Mouse (Mus musculus): ENCODE measurements at regions not wholly inside any gene's neighbourhood (a gene's known extent, or its start where the extent isn't known, plus 50 kb on each side); places are given as distances from the start of the nearest gene placed in this dataset.
"Not testable (repeated sequence)": the region's sequence is repeated elsewhere in the genome, so short reads cannot be mapped to it uniquely, and the experiment has no call there.

DNA sequence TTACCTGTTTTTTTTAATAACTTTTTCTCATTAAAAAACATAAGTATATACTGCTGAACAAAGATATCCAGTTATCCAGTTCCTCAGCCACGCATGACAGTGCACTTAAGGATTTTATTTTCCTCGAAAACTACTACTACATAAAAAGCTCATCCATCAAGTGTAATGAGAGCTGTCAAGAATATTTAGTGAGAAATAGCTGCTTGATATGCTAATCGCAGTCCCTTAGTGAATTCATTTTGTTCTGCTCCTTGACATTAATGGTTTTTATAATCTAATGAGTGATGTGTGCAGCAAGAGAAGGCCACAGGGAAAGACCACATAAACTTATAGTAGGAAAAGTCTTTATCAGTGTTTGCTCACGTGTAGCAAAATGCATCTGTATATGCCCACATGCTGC is 754.0 kb upstream of the Slc39a10 start:
- no peak for ATAC-seq (ENCODE audit: poor library complexity, severe bottlenecking)

DNA sequence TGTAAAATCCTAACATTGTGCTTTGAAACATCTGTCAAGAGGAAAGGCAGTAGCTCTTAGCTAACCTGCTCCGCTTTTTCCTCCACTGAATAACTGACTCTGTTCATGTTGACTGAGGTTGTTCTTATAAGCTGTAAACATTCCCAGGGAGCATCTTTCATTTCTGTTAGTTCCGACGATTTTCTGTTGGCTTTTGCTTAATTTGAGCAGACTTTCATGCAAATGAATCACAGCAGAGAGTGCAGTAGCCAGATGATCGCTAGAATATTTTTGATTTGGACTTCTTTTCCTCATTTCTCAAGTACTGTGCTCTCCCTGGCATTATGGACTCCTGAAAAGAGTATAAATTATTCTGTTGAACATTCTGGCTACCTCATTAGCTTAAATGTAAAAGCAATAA is 713.9 kb upstream of the Slc39a10 start:
- ATAC-seq (ENCODE audit: poor library complexity, severe bottlenecking) = no peak

DNA sequence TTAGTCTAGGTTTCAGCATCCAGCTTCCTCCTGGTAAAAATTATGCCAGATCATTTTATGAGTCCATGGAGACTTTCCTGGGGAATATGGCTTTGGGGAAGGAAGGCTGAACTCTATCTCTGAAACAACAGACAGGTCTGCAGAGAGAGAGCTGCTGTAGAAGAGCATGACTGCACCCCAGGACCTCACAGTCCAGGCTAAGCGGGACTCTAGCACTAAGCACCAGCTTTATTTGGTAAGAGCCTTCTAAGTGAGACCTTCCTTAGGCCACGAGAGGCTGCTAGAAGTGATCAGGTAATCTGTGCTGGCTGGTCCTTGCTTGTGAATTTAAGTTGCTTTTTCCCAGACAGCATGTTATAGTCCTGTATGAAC is 711.3 kb upstream of the Slc39a10 start:
- ATAC-seq (ENCODE audit: poor library complexity, severe bottlenecking) = no peak

DNA sequence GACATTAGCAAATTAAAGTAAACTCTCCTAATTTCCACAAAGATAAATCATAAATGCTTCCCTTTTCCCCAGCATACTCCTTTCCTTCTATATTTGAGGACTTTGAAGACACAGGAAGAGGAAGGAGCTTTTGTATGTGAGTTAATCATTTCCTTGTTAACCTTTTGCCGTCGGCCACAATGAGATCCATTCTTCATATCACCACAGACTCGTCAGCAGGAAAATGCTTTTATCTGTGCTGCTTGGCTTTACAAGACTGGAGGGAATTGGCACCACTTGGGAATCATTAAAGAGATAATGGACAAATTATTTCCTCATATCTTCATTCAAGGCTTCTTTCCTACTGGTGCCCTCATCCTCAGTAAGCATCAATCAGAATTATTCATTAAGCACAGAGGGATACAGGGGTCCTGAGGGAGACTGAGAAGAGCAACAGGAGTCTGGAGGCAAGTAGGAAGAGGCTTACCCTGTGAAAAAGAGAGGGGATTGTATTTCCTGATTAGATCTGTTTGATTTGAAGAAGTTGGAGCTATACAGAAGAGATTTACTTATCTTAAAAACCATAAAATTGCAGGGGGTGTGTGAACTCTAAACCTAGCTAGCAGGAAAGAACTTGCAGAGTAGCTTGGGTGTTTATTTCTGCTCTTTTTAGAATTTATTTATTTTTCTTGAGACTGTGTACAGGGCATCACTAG is 710.8 kb upstream of the Slc39a10 start:
- no peak for ATAC-seq (ENCODE audit: poor library complexity, severe bottlenecking)

DNA sequence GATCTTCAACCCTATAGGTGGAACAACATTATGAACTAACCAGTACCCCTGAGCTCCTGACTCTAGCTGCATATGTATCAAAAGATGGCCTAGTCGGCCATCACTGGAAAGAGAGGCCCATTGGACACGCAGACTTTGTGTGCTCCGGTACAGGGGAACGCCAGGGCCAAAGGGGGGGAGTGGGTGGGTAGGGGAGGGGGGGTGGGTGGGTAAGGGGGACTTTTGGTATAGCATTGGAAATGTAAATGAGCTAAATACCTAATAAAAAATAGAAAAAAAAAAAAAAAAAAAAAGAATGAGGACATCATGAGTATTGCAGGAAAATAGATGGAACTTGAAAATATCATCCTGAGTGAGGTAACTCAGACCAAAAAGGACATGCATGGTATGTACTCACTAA is 701.0 kb upstream of the Slc39a10 start:
- not testable (repeated sequence) for ATAC-seq (ENCODE audit: poor library complexity, severe bottlenecking)

DNA sequence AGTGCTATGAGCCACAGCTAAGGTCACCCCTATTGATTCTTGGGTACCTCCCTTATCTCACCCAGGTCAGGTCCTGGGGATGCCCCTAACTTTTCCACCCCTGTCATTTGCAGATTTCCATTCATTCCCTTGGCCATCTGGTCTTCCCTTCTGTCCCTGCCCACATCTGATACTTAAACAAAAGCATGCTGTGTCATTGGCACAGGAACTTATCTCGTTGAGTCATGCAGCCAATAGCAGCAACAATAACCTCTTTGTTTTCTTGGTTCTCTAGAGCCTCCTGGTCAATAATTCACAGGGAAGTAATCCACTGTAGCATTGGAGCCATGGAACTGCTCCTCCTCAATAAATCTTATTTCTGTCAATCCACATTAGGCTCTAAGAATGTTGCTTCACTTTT is 653.0 kb upstream of the Slc39a10 start:
- ATAC-seq (ENCODE audit: poor library complexity, severe bottlenecking) = no peak

DNA sequence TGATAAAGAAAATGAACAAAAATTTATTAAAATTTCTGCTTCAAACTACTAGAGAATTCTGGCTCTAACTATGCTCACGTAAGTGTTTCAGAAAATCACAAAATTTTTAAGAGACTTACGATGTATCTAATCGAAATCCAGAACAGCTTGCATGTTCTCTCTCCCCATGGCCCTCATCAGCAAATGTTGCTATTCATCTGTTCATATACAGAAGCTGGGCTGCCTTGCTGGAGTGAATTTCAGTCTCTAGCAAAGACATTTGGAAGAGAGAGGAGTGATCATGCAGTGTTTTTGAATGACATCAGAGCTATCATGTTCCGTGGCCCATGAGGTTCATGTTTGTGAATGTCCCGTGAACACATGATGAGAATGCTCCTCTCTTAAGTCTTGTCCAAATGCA is 618.8 kb upstream of the Slc39a10 start:
- ATAC-seq (ENCODE audit: poor library complexity, severe bottlenecking) = no peak

DNA sequence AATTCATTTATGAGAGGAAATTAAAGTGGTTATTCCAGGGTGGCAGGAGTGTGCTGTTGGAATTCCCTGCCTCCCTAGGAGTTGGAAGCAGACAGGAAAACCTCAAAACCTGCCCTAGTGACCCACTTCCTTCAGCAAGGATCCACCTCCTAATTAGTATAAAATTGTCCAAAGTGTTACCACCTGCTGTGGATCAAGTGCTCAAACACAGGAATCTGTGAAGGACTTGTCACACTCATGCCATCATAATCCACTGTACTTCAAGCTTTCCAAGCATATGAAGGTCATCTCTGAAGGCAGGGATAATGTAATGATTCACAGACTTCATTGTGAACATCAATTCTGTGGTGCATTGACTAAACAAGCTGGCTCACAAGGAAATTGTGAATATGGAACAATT is 615.1 kb upstream of the Slc39a10 start:
- ATAC-seq (ENCODE audit: poor library complexity, severe bottlenecking) = no peak

DNA sequence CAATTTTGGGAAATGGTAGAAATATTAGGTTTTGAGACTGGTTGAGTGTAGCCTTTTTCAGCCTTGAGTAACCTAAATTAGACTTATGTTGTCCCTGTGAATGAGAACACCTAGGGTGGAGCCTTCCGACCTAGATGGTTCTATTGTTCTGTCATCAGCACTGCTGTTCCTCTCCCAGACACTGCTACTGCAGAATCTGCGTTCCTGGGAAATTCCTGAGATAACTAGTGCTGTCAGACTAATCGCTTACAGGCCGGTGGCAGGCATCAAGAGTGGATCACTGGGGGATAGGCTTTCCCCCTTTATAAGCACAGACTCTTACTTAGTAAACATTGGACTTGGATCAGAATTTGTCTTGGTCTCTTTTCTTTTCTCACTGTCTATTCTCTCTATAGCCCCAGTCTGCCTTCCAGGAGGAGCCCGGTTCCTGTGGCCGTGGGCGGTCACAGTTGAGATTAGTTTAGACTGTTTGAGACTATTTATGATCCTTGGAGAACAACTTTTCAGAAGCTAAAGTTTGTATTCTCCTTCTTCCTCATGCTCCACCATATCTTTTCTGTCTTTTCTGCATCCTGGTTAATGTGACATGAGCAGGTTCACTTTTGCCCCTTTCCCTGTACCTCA is 596.0 kb upstream of the Slc39a10 start:
- no peak for ATAC-seq (ENCODE audit: poor library complexity, severe bottlenecking)

DNA sequence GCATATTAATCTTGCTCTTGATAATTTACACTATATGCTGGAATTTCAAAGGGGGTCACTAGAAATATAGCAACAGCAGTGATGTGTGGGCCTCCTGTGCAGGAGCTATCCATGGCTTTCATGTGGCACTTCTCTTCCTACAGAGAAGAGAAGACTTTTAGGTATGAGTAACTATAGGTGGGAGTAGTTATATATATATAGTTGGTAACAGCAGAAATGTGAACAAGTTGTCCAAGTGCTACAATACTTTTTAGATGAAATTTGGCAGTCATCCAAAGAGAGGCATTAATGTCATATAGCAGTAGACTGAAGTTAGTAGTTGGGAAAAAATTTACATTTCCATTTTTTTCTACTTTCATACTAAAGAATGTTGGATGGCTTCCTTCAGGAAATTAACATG is 593.4 kb upstream of the Slc39a10 start:
- no peak for ATAC-seq (ENCODE audit: poor library complexity, severe bottlenecking)

DNA sequence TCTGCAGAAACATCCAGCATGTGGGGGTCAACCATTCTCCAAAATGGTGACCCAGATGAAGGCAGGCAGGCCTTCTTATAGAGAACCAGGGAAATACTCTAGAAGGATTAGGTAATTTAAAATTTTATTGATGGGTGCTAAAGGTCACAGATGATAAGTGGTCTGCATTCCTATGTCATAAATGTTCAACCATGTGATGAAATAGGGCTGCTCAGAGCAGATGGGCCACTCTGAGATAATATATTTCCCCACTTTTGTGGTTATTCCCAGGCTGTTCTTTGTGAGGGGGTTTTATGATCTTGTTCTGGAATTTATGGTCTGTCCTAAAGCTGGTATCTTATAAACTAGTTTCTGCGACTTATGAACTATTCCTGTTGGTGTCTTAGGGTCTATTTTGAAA is 586.4 kb upstream of the Slc39a10 start:
- no peak for ATAC-seq (ENCODE audit: poor library complexity, severe bottlenecking)

DNA sequence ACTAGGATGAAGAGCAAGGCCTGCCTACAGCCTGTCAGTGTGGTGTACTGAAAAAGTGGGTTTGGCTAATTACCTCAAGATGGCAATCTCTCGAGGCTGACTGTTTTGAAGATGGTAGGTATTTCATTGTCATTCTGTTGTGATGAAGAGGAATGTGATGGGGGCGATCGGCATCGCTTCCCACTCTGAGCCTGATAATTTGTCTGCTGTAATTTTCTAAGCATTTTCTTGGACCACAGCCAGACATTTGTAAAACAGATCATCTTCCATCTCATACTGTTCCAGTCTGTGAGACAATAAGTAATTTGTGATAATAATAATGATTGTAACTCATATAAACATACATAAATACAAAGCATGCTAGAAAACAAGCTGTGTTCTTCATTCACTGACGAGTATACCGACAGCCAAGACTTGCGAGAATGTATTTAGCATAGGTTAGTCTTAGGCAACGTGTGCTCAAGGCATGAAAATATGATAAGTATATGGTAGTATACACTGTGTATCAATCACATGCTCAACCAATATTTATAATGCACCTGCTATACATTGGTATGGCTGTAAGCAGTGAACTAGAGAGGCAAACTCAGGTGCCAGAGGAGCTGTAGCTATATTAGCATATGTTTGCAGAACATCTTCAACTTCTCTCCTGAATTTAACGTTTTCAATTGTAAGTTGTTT is 574.1 kb upstream of the Slc39a10 start:
- no peak for ATAC-seq (ENCODE audit: poor library complexity, severe bottlenecking)

DNA sequence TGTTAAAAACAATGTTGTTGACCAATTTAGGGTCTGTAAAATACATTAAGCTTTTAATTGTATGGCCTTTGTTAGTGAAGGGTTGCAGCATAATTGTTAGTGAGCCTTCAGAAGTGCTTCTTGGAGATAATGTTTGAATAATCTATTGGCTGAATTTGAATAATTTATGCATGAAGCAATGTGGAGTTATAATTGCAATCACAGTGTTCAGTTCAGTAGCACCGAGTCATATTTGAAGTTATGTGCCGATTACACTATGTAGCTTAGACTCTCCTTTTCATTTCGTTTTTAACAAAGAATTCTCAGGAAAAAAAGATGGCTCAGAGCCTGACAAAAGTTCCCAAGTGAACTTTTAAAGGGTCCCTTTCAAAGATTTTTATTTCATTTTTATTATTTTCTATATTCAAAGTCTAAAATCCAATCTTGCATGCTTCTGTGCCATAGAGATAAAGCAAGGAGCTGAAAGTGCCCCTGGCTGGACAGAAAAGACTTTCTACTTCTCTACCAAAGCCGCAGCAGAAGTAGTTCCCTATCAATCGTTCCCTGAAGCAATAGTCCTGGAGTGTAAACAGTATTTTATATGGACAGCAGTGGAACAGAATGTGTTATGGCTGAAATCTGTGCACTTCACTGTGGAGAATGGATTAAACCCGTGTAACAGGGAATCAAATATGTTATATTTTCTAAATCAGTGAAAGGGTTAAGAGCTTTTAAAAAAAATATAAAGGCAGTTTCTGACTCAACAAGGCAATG is 556.3 kb upstream of the Slc39a10 start:
- ATAC-seq (ENCODE audit: poor library complexity, severe bottlenecking) = no peak

DNA sequence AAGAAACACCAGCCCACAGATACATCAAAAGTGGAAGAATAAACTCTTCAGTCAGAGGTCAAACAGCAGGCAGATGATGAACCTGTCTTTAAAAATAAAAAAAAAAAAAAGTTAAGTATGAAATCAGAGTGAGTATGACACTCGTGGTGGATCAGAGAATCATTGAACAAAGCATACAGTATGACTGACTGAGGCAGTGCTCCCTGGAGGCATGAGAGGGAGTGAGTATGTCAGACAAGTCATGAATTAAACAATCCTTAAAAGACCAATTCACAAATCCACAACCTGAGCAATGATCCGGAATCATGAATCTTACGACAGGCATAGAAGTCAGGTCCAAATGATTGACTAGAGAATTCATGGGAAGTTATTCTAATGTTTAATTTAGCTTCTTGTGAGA is 555.4 kb upstream of the Slc39a10 start:
- no peak for ATAC-seq (ENCODE audit: poor library complexity, severe bottlenecking)

DNA sequence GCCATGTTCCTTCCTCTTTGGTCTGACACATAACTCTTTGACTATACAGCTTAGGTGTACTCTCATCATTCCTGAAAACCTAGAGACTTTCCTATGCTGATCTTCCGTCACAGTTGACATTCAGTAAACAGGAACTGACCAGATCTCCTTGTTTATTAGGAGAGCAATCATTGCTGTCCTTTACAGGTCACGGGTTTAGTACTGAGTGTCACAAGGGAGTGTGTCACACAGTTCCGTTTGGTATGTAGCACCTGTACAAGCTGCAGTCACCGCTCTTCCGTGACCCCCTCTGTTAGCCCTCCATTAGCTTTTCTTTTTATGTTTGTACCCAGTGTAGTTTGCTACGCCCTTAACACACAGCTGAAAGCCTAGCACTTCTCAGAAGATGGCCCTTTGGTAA is 553.4 kb upstream of the Slc39a10 start:
- ATAC-seq (ENCODE audit: poor library complexity, severe bottlenecking) = no peak

DNA sequence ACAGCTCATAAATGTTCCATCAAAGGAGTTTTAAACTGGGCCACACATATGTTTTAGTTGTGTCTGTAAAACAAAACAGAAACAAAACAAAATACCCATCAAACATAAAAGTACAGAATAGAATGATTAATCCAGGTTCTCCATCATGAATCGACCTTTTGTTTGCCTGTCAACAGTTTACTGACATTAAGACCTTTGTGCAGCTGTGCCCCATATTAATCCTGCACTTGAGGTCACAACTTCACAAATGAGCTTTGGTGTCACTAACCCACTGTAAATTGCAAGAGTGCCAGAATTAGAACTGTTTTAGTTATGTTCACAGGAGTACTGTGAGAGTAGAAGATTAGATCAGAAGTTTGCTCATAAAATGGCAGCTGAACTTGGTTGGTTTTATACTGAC is 540.2 kb upstream of the Slc39a10 start:
- no peak for ATAC-seq (ENCODE audit: poor library complexity, severe bottlenecking)

DNA sequence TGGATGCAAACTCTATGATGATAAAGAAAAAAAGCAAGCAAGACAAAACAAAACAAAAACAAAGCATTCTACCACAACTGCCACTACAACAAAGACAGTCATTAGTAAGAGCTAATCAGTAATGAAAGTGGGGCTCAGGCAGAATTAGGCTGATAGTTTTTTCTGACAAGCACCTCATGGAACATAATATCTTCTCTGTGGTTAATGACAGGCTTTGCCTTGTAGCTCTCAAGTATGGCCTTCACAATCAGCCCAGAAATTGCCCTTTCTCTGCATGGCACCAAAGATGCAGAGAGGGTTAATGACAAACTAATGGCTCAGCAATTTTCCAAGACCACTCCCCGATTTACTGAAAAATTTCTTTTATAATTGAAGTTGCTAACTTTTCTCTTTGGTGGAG is 512.5 kb upstream of the Slc39a10 start:
- no peak for ATAC-seq (ENCODE audit: poor library complexity, severe bottlenecking)

DNA sequence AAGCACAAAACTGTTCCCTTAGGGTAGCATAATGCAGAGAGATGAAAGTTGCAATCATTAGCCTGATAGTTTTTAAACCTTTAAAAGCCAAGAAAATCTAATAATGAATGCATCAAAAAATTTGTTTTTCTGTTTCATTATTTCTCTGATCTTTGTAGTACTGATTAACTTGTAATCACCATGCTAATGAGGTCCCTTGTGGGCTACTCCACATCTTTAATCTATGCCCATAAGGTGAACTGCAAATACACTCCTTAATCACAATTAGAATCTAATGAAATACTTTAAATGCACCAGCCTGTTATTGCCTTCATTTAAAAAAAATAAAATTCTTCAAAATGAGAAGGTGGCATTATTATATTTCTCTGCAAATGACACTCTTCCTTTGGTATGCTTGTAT is 493.9 kb upstream of the Slc39a10 start:
- no peak for ATAC-seq (ENCODE audit: poor library complexity, severe bottlenecking)

DNA sequence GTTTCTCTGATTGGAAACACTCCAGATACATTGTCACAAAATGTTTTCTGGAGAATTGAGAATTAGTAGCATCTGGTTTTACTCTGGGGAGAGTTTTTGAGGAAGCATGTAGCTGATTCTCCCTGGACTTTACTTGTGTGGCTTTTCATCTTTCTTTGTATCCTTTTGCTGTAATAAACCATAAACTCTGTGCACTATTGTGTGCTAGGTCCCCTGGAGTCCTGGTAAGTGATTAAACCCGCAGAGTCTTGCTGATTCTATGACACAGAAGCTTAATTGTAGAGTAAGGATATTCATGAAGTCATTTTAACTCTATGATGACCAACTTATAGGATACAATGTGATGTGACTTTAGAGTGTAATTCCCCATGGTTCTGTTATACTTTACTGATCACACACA is 486.1 kb upstream of the Slc39a10 start:
- ATAC-seq (ENCODE audit: poor library complexity, severe bottlenecking) = no peak

DNA sequence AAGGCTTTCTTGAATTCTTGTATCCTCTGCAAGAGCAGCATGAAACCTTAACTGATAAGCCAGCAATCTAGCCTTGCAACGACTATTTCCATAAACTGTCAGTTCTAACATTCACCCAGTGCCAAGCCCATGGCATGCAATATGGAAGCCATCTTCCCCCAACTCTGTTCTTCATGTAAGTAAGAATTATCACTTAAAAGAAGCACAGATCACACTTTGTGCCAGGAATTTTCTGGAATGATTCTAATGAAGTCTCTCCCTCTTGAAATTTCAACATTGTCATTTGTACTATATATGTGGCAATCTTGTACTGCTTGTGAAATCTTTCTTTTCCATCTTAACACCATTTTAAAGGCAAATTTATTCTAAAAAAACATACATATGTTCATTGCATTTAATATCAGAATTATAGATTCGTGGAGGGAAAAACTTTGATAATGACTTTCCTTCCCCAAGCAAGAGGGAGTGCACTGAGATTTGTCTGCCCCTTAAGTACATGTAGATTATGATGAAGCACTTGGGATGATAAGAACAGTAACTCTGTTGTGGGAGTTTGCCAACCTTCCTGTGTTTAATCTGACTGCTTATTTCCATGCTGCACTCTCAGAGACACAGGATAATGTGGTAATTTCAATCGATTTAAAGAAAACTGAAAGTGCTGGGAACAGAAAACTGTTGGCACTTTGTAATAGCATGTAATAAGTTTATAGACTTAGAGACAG is 447.2 kb upstream of the Slc39a10 start:
- ATAC-seq (ENCODE audit: poor library complexity, severe bottlenecking) = no peak

DNA sequence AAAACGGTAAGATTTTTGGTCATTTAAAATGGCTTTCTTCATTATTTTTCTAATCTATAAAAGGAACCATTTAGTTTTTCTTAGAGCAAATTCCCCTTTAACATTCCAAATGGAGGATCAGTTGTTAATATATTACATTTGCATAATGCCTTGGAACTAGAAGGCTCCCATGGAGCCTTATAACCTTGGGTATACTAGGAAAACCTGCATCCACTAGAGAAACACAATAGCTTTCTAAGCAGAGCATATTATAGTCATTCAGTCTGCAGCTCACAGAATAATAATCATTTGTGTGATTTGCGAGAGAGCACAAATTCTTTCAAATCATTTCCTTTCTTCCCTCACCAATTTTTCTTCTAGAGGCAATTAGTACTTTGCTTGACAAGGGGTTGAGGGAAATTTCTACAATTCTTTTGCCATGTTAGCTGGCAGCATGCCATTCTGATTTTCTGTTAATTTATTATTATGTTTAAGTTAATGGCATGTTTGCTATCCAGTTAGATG is 418.0 kb upstream of the Slc39a10 start:
- no peak for ATAC-seq (ENCODE audit: poor library complexity, severe bottlenecking)
